Mouse (Mus musculus) midbrain, embryonic 15.5 days (tissue): ENCODE measurements at regions not wholly inside any gene's neighbourhood (a gene's known extent, or its start where the extent isn't known, plus 50 kb on each side); places are given as distances from the start of the nearest gene placed in this dataset.
A peak's percentile ranks its signal among the peaks of the same experiment; 100 is the strongest.

ENCODE experiments used
- ATAC-seq: fragments of 200-750 bp; cut with Nextera tagmentation; replicated peaks from 2 replicates; pipeline ENCODE4 v1.8.0; 2017; ENCODE audit warnings: moderate TSS enrichment
- H3K27ac ChIP-seq: fragments of 300-500 bp; sonication (generic); 2 replicates; pipeline ENCODE4 v1.5.1; 2015; ENCODE audit warnings: mild to moderate bottlenecking, inconsistent platforms
- H3K27me3 ChIP-seq: fragments of 300-500 bp; sonication (generic); replicated peaks from 2 replicates; pipeline ENCODE4 v1.6.1; 2015; ENCODE audit warnings: inconsistent platforms
- H3K36me3 ChIP-seq: fragments of 300-500 bp; sonication (generic); replicated peaks from 2 replicates; pipeline ENCODE4 v1.6.1; 2015; ENCODE audit warnings: inconsistent platforms
- H3K4me1 ChIP-seq: fragments of 300-500 bp; sonication (generic); 2 replicates; pipeline ENCODE4 v1.6.1; 2015; ENCODE audit warnings: inconsistent platforms
- H3K4me2 ChIP-seq: fragments of 300-500 bp; sonication (generic); 2 replicates; pipeline ENCODE4 v1.6.1; 2015; ENCODE audit warnings: inconsistent platforms, mild to moderate bottlenecking, moderate library complexity
- H3K4me3 ChIP-seq: fragments of 300-500 bp; sonication (generic); 2 replicates; pipeline ENCODE4 v1.5.1; 2015; ENCODE audit warnings: mild to moderate bottlenecking, inconsistent platforms
- H3K9ac ChIP-seq: fragments of 300-500 bp; sonication (generic); 2 replicates; pipeline ENCODE4 v1.6.1; 2015; ENCODE audit warnings: mild to moderate bottlenecking, inconsistent platforms
- H3K9me3 ChIP-seq: fragments of 300-500 bp; sonication (generic); 2 replicates; pipeline ENCODE4 v1.6.1; 2016; ENCODE audit warnings: inconsistent platforms
- WGBS: fragments of 180-500 bp; shearing (Covaris S2); methylation state at CpG from one replicate; pipeline ENCODE4 v1.1.7; 2015; ENCODE audit warnings: mixed read lengths; 5-methylcytosine and 5-hydroxymethylcytosine counted together

DNA sequence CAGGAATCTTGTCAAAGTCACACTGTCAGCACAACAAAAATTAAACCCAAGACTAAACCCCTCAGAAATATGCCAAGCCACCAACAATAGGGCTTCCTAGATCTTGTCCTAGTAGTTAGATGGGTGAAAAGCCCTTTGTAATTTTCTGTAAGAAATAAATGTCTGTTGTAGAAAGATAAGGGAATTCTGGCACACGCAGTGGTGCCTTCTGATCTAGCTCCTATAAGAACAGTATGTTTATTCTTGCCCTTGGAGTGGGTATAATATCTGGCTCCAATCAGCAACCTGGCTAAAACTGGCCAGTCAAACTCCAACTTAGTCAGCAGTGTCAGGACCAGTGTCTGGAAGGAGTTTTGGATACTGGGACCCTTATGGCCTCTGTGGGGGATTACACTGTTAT is 215.2 kb upstream of the Hs6st1 start:
- no peaks in the 10 kb centered on the region for H3K36me3 ChIP-seq
- no peak overlapping the region for H3K4me2 ChIP-seq
- no peak overlapping the region for H3K9ac ChIP-seq
- no peaks in the 10 kb centered on the region for H3K27me3 ChIP-seq
- no peak for ATAC-seq
- H3K4me3 ChIP-seq = no peak overlapping the region
- 92% methylated on average over 1 of the region's 1 CpGs for WGBS
- H3K27ac ChIP-seq = no peak overlapping the region
- no peaks in the 10 kb centered on the region for H3K4me1 ChIP-seq
- no peaks in the 10 kb centered on the region for H3K9me3 ChIP-seq

DNA sequence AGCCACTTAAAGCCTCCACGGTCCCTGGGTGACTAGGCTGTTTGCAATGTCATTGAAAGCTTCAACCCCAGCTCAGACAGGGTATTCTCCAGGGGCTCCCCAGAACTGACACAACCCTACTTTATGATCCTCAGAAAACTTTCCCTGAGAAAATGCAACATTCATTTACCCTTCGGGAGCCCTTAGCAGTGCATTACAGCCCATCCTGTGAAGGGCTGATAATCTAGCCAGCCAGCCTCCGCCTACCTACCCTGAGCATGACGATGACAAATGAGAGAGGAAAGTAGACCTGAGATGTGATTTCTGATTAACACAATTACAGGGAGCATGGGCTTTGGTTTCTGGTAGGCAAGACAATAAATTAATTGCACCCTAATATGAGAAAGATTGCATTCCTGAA is 212.6 kb upstream of the Hs6st1 start:
- Histone ChIP-seq H3K9me3 (no peaks in the 10 kb centered on the region), H3K4me2 (no peak overlapping the region), H3K27me3 (no peaks in the 10 kb centered on the region), H3K9ac (no peak overlapping the region), H3K27ac (no peak overlapping the region), H3K4me1 (no peaks in the 10 kb centered on the region), H3K36me3 (no peaks in the 10 kb centered on the region), H3K4me3 (no peak overlapping the region)
- WGBS = 90% methylated on average over 4 of the region's 4 CpGs
- no peak for ATAC-seq

DNA sequence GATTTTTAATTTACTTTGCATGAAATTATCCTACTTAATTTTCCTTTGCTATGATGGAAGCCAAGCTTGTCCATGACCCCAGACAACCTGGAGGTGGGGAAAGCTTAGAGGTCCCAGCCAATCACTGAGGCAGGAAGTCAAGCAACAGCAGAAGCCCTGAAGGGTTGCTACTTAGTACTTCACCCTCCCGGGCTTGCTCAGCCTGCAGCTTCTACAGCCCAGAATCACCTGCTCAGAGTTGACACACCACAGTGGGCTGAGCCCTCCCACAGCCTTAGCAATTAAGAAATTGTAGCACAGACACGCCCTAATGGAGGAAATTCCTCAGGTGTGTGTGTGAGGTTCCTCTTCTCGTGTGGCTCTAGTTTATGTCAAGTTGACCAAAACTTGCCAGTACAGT is 209.9 kb upstream of the Hs6st1 start:
- no peak overlapping the region for H3K9ac ChIP-seq
- no peak overlapping the region for H3K4me2 ChIP-seq
- no peaks in the 10 kb centered on the region for H3K27me3 ChIP-seq
- H3K27ac ChIP-seq = no peak overlapping the region
- 86% methylated on average over 3 of the region's 3 CpGs for WGBS
- H3K4me1 ChIP-seq = no peaks in the 10 kb centered on the region
- no peak for ATAC-seq
- H3K4me3 ChIP-seq = no peak overlapping the region
- H3K9me3 ChIP-seq = no peaks in the 10 kb centered on the region
- no peaks in the 10 kb centered on the region for H3K36me3 ChIP-seq

DNA sequence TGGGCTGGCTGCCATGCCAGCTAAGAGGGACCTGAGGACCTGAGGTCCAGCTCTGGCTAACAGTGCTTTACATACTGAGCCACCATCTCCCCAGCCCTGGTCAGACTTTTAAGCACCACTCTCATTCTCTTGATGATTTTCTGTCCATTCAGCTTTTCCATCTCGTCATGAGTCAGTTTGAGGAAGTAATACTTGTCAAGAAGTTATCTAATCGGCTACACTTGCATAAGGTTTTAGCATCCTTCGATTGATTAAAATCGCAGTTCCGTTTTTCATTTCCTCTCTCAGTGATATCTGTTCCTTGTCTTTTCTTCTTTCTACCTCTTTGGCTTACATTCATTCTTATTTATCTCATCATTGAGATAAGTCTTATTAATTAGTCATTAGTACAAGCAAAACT is 207.4 kb upstream of the Hs6st1 start:
- Histone ChIP-seq H3K4me2 (no peak overlapping the region), H3K4me1 (no peaks in the 10 kb centered on the region), H3K9ac (no peak overlapping the region), H3K4me3 (no peak overlapping the region), H3K27ac (no peak overlapping the region), H3K36me3 (no peaks in the 10 kb centered on the region), H3K9me3 (no peaks in the 10 kb centered on the region), H3K27me3 (no peaks in the 10 kb centered on the region)
- no peak for ATAC-seq
- 91% methylated on average over 5 of the region's 5 CpGs for WGBS

DNA sequence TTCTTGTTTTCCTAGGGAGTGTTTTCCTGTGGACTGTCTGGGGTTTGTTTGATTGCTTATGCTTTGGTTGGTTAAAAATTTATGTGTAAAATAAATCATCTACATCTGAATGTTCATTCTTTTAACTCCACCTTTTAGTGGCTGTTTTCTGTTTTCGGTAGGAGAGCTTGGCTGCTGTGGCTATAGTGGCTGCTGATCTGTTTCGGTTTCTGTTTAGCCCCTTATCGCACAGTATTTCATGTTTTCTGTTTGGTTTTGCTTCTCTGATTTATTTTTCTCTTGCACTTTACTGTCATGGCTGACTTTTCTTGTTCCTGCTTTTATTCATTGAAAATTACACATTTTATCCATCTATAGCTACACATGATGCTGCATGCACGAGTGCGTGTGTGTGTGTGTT is 206.0 kb upstream of the Hs6st1 start:
- H3K4me1 ChIP-seq = no peaks in the 10 kb centered on the region
- no peak overlapping the region for H3K4me3 ChIP-seq
- H3K4me2 ChIP-seq = no peak overlapping the region

DNA sequence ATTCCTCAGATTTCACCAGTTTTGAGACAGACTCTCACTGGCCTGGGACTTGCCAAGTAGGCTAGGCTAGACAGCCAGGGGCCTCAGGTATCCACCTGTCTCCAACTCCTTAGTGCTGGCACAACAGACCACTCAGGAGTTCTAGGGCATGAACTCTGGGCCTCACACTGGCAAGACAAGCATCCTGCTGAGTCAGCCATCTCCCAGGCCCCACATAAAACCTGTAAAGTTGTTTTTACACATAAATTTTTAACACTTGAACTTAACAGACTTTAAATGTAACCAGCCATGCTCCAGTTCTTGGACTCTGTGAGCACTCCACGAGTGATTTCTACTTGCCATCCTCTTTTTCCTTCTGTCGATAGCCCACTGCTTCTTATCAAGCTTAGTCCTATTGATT is 205.5 kb upstream of the Hs6st1 start:
- no peak overlapping the region for H3K9ac ChIP-seq
- H3K27ac ChIP-seq = no peak overlapping the region
- no peaks in the 10 kb centered on the region for H3K9me3 ChIP-seq
- no peaks in the 10 kb centered on the region for H3K4me1 ChIP-seq
- no peak overlapping the region for H3K4me3 ChIP-seq
- H3K4me2 ChIP-seq = no peak overlapping the region
- no peak for ATAC-seq
- WGBS = 91% methylated on average over 2 of the region's 2 CpGs
- H3K27me3 ChIP-seq = no peaks in the 10 kb centered on the region
- no peaks in the 10 kb centered on the region for H3K36me3 ChIP-seq

More for the DNA sequence above, 206.0 kb upstream of the Hs6st1 start:
- Histone ChIP-seq H3K9ac (no peak overlapping the region), H3K9me3 (no peaks in the 10 kb centered on the region), H3K27me3 (no peaks in the 10 kb centered on the region), H3K36me3 (no peaks in the 10 kb centered on the region), H3K27ac (no peak overlapping the region)
- ATAC-seq = no peak
- 92% methylated on average over 5 of the region's 5 CpGs for WGBS

DNA sequence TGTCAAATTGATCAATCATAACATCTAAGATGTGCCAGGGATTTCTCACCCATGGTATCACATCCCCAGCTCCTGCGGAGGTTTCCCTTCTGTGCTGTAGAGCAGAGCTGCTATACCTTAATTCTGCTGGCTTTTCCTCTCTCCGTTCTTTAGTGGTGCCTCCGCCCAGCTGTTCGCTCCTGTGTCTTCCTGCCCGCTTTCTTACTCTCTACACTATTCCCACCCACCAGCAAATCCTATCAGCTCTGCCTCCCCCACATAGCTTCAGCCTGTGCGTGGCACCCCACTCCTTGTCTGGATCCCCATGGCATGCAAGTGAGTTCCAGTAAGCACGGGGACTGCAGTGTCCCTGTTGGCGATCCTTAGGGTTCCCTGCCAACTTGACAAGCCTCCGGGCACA is 204.0 kb upstream of the Hs6st1 start:
- no peak overlapping the region for H3K4me2 ChIP-seq
- no peak overlapping the region for H3K4me3 ChIP-seq
- peaks cover 1% of the 10 kb centered on the region for H3K4me1 ChIP-seq
- WGBS = 87% methylated on average over 9 of the region's 9 CpGs
- no peak overlapping the region for H3K27ac ChIP-seq
- no peaks in the 10 kb centered on the region for H3K36me3 ChIP-seq
- no peak for ATAC-seq
- no peak overlapping the region for H3K9ac ChIP-seq
- H3K9me3 ChIP-seq = no peaks in the 10 kb centered on the region
- no peaks in the 10 kb centered on the region for H3K27me3 ChIP-seq

DNA sequence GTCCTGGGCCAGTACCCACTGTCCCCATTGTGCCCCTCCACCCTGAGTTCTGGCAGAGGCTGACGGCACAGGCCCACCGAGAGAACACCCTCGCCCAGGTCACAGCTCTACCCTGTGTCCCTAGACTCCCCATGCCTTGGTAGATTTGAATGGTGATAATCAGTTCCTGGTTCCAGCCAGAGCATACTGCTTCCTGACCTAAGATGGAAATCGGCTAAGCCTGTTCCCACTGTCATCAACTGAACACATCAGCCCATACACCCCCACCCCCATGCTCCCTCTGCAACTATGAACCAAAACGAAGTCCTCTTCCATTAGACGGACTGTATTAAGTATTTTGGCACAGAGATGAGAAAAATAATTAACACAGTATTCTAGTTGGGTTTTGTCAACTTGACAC is 202.9 kb upstream of the Hs6st1 start:
- Histone ChIP-seq H3K4me1 (peaks cover 12% of the 10 kb centered on the region), H3K4me2 (no peak overlapping the region), H3K27ac (no peak overlapping the region), H3K36me3 (no peaks in the 10 kb centered on the region), H3K4me3 (no peak overlapping the region), H3K27me3 (no peaks in the 10 kb centered on the region), H3K9me3 (no peaks in the 10 kb centered on the region), H3K9ac (no peak overlapping the region)
- WGBS = 91% methylated on average over 6 of the region's 6 CpGs
- no peak for ATAC-seq

DNA sequence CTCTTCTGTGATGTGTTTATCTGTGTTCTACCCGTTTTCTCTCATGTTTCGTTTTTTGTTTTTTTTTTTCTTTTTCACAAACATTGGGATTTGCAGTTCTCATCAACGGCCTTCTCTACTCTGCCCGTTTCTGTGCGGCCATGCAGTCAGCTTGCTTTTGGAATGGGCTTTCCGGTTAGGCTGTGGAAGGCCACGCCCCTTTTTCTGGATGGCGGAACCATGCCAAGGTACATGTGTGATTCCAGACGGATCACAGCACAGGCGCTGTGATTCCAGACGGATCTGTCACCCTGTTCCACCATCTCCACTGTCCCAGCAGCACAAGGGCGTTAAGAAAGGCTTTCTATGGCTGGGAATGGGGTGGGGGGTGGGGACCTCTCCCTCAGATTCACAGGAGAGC is 201.6 kb upstream of the Hs6st1 start:
- Histone ChIP-seq H3K9ac (no peak overlapping the region), H3K27ac (no peak overlapping the region)

DNA sequence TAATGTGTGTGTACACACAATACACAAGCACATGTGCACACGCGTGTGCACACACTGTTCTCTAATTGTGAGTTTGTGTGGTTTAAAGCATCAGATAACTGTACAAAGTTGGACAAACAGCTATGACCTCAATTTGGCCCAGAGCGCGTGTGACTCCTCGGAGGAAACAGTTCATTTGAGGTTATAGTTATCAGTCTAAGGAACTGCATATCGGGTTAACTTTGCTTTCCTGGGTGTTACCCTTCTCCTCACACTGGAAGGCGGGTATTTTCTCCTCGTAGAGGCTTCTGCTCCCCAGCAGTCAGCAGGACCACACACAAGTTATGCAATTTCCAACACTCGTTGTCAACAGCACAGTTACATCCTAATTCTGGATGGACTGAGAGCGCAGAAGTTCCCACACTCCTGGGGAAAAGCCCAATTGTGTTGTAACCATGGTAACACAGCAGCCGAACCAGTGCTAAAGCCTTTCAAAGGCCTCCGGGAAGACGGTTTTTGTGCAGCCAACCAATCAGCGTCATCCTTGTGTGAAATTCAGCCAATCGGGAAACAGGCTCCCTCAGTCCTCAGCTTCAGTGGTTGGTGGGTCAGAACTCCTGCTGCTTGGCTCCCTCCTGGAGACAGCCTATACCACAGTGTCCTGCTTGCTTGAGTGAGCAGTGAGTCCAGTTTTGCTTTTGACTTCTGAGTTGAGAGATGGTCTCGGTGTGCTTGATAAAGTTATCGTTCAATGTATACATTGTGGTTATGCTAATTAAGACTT is 198.6 kb upstream of the Hs6st1 start:
- Histone ChIP-seq H3K4me1 (peaks cover 17% of the 10 kb centered on the region), H3K4me2 (peak overlapping the region; percentile 50), H3K4me3 (peak overlapping the region; percentile 26), H3K36me3 (no peaks in the 10 kb centered on the region), H3K27ac (peak overlapping the region; percentile 57; the same call in 1 of the 2 replicates), H3K9ac (no peak overlapping the region), H3K9me3 (no peaks in the 10 kb centered on the region), H3K27me3 (no peaks in the 10 kb centered on the region)
- ATAC-seq = peak; percentile 98
- WGBS = 19% methylated on average over 17 of the region's 17 CpGs

More for the DNA sequence above, 201.6 kb upstream of the Hs6st1 start:
- Histone ChIP-seq H3K27me3 (no peaks in the 10 kb centered on the region), H3K4me1 (peaks cover 17% of the 10 kb centered on the region), H3K9me3 (no peaks in the 10 kb centered on the region), H3K4me3 (no peak overlapping the region), H3K4me2 (no peak overlapping the region), H3K36me3 (no peaks in the 10 kb centered on the region)
- WGBS = 88% methylated on average over 12 of the region's 12 CpGs
- ATAC-seq = no peak

GRCm38 (mm10) chr1:35870144-35870827 is 197.9 kb upstream of the Hs6st1 start:
- H3K9ac ChIP-seq = no peak overlapping the region
- H3K27ac ChIP-seq = no peak overlapping the region
- H3K4me1 ChIP-seq = peaks cover 17% of the 10 kb centered on the region
- WGBS = 46% methylated on average over 9 of the region's 9 CpGs
- peak overlapping the region; percentile 50 for H3K4me2 ChIP-seq
- no peaks in the 10 kb centered on the region for H3K27me3 ChIP-seq
- ATAC-seq = no peak
- H3K36me3 ChIP-seq = no peaks in the 10 kb centered on the region
- H3K9me3 ChIP-seq = no peaks in the 10 kb centered on the region
- H3K4me3 ChIP-seq = peak overlapping the region; percentile 26

- H3K27ac ChIP-seq = no peak overlapping the region
- no peak overlapping the region for H3K4me3 ChIP-seq
- H3K4me2 ChIP-seq = no peak overlapping the region
- no peak overlapping the region for H3K9ac ChIP-seq
- no peak for ATAC-seq
- H3K27me3 ChIP-seq = no peaks in the 10 kb centered on the region
- H3K4me1 ChIP-seq = peaks cover 17% of the 10 kb centered on the region
- H3K36me3 ChIP-seq = no peaks in the 10 kb centered on the region
- WGBS = 97% methylated on average over 2 of the region's 2 CpGs
- H3K9me3 ChIP-seq = no peaks in the 10 kb centered on the region
Observed at GRCm38 (mm10) chr1:35873038-35873437, 195.2 kb upstream of the Hs6st1 start.
